Mouse (Mus musculus) bone marrow, adult 2 months (tissue): ENCODE results near the gene Polr2l.

Experiments
- CTCF ChIP-seq: fragments of 200-500 bp; IDR thresholded peaks from 2 replicates; pipeline ENCODE4 v1.5.1; 2011; ENCODE audit warnings: low read length, control low read depth; ENCODE audit not compliant: control insufficient read depth, insufficient read depth
- POLR2A ChIP-seq: fragments of 200-500 bp; IDR thresholded peaks from 2 replicates; pipeline ENCODE4 v1.6.1; 2011; ENCODE audit warnings: low read depth, mild to moderate bottlenecking, control low read depth, low read length, borderline replicate concordance; ENCODE audit not compliant: control insufficient read depth

GRCm38 (mm10) chr7:141482531-141483024 lies 7.6 kb upstream of the Polr2l start:
- TF ChIP-seq CTCF (no peak), POLR2A (no peak)
